Comparison of ENCODE assay signal across 18 mouse cellular contexts in genomic region chr6:29632552-29633292, GRCm38 (mm10). TPM values are rescaled to one million over a fixed set of nuclear protein-coding genes. Genes with fewer than 3 reads are reported as not detected.
DNase-seq lines count a peak whose midpoint lies in the region; ATAC-seq lines count a peak whose summit lies in the region.
"Had no signal": no experiment of that assay in that cellular context is flagged by ENCODE, and none has a peak within 500 bp of the region (broad histone marks: within the 10 kb centered on the region; RNA-seq: fewer than 3 reads in every experiment).

No protein-coding gene starts in this region.

- H3K27me3 ChIP-seq in heart, embryonic 12.5 days (replicated peaks): peaks cover 25% of the 10 kb centered on the region
- H3K27me3 ChIP-seq in midbrain, embryonic 10.5 days (ENCODE audit: low read depth, poor library complexity, severe bottlenecking): peaks cover 24% of the 10 kb centered on the region; the same call in 1 of the 2 replicates
- H3K27me3 ChIP-seq in midbrain, embryonic 13.5 days: peaks cover 5% of the 10 kb centered on the region; the same call in 1 of the 2 replicates

- peak; percentile 61 for DNase-seq in heart, adult 11 months
- DNase-seq in midbrain, embryonic 10.5 days (ENCODE audit: low spot score): peak; percentile 39
- peak; percentile 70 for DNase-seq in ES-CJ7 (ENCODE audit: low read depth, low spot score)
- no peak for DNase-seq in lung, postnatal 14 days
- DNase-seq in layer of hippocampus, postnatal 10 days (ENCODE audit: low spot score in 2 of 2): no peak
- DNase-seq: cerebellum, adult 18-20 months; cerebellum, postnatal 25 days; gastrocnemius, postnatal 25 days; kidney, adult 8-10 months; layer of hippocampus, postnatal 36 days; lung, adult 2 months; lung, postnatal 36 days; spleen, adult 18-20 months had no signal

- no peak overlapping the region for H3K27ac ChIP-seq in heart, embryonic 12.5 days (ENCODE audit: poor library complexity, severe bottlenecking)
- H3K27ac ChIP-seq in midbrain, embryonic 10.5 days (replicated peaks): no peak overlapping the region
- H3K27ac ChIP-seq in midbrain, embryonic 13.5 days: no peak overlapping the region
- H3K27ac ChIP-seq: embryonic facial prominence, embryonic 12.5 days; liver, embryonic 12.5 days had no signal

- ATAC-seq in heart, embryonic 12.5 days (ENCODE audit: insufficient number of reproducible peaks, low FRiP score): no peak
- no peak for ATAC-seq in midbrain, embryonic 13.5 days
- ATAC-seq: forebrain, embryonic 16.5 days; liver, embryonic 12.5 days had no signal

- no peak overlapping the region for H3K4me3 ChIP-seq in heart, embryonic 12.5 days
- no peak overlapping the region for H3K4me3 ChIP-seq in midbrain, embryonic 10.5 days
- no peak overlapping the region for H3K4me3 ChIP-seq in midbrain, embryonic 13.5 days (replicated peaks)
- H3K4me3 ChIP-seq: embryonic facial prominence, embryonic 12.5 days; liver, embryonic 12.5 days had no signal

- WGBS in heart, embryonic 12.5 days: 37% methylated on average over 12 of the region's 12 CpGs
- 51% methylated on average over 12 of the region's 12 CpGs for whole genome bisulfite sequencing in midbrain, embryonic 10.5 days
- WGBS in midbrain, embryonic 13.5 days: 54% methylated on average over 12 of the region's 12 CpGs

- H3K9ac ChIP-seq in heart, embryonic 12.5 days: no peak overlapping the region
- no peak overlapping the region for H3K9ac ChIP-seq in midbrain, embryonic 13.5 days (replicated peaks)
- H3K9ac ChIP-seq: embryonic facial prominence, embryonic 12.5 days; liver, embryonic 12.5 days had no signal

- no peak overlapping the region for H3K4me2 ChIP-seq in heart, embryonic 12.5 days
- no peak overlapping the region for H3K4me2 ChIP-seq in midbrain, embryonic 13.5 days (replicated peaks)
- H3K4me2 ChIP-seq: embryonic facial prominence, embryonic 12.5 days; liver, embryonic 12.5 days had no signal

- H3K4me1 ChIP-seq in heart, embryonic 12.5 days (replicated peaks): no peaks in the 10 kb centered on the region
- H3K4me1 ChIP-seq in midbrain, embryonic 10.5 days: peaks cover 12% of the 10 kb centered on the region
- no peaks in the 10 kb centered on the region; the same call in 1 of the 2 replicates for H3K4me1 ChIP-seq in midbrain, embryonic 13.5 days (replicated peaks)
- H3K4me1 ChIP-seq: embryonic facial prominence, embryonic 12.5 days; liver, embryonic 12.5 days had no signal

- no peaks in the 10 kb centered on the region for H3K36me3 ChIP-seq in heart, embryonic 12.5 days
- no peaks in the 10 kb centered on the region for H3K36me3 ChIP-seq in midbrain, embryonic 10.5 days
- H3K36me3 ChIP-seq in midbrain, embryonic 13.5 days: no peaks in the 10 kb centered on the region
- H3K36me3 ChIP-seq: embryonic facial prominence, embryonic 12.5 days; liver, embryonic 12.5 days had no signal

- no peaks in the 10 kb centered on the region for H3K9me3 ChIP-seq in heart, embryonic 12.5 days (replicated peaks)
- no peaks in the 10 kb centered on the region for H3K9me3 ChIP-seq in midbrain, embryonic 10.5 days (replicated peaks)
- no peaks in the 10 kb centered on the region for H3K9me3 ChIP-seq in midbrain, embryonic 13.5 days
- H3K9me3 ChIP-seq: embryonic facial prominence, embryonic 12.5 days; liver, embryonic 12.5 days had no signal

RNA-seq across cellular contexts. Expression of gene Tnpo3, which starts 23.0 kb away (rescaled TPM):
- polyA plus RNA-seq in heart, embryonic 12.5 days (2016; fragmentation: Nextera tagmentation; extraction: Ambion mirVana): 71.6 and 73.4 TPM in 2 replicates
- polyA plus RNA-seq in midbrain, embryonic 10.5 days (2016; fragmentation: Nextera tagmentation; extraction: Ambion mirVana): 122 and 129 TPM in 2 replicates
- polyA plus RNA-seq in midbrain, embryonic 13.5 days (2015; fragmentation: Nextera tagmentation; extraction: Ambion mirVana): 97.7 and 106 TPM in 2 replicates
- 10 to 100 TPM; 71.5 to 72.2 TPM for total RNA-seq in layer of hippocampus, postnatal 10 days (2021)

Comparison
In these comparisons a context has a peak if more than half of its experiments do, and no peak if none do; other contexts are left out.
1. DNase-seq: peak in heart, adult 11 months (single experiment), midbrain, embryonic 10.5 days (single experiment) and ES-CJ7 (single experiment); none in lung, postnatal 14 days (single experiment) and layer of hippocampus, postnatal 10 days (0 of 2).